Mouse (Mus musculus) cerebellum, adult 18-20 months (tissue): Measurements from ENCODE around the gene Dis3l2.

ENCODE experiments used
- DNase-seq, 2 experiments: peaks; one replicate each; pipeline ENCODE4 v3.0.0; 2021

The Dis3l2 gene

GRCm38 (mm10) chr1:87089828-87090227 is 386.2 kb downstream of the Dis3l2 start, which contains the start of gene Alppl2:
Gene Alppl2 (minus strand): TSS chr1:87089928.
- DNase-seq, result no peak

GRCm38 (mm10) chr1:87095642-87096041 is 392.0 kb downstream of the Dis3l2 start:
- DNase-seq, result no peak

- DNase-seq, result peak; percentile 11 to 46
Observed at GRCm38 (mm10) chr1:87098358-87098975, 394.9 kb downstream of the Dis3l2 start.
